Mouse (Mus musculus): ENCODE data around the gene Baz1a. TPM values are rescaled to one million over a fixed set of nuclear protein-coding genes. Genes with fewer than 3 reads are reported as not detected.

Gene Baz1a
- polyA plus RNA-seq, 1 experiment from 2014 or later = 33.9 TPM

Other genes starting within 250 kb of the Baz1a start
- gene Snx6, start 218.6 kb downstream of the Baz1a start, polyA plus RNA-seq (2016; fragmentation: Nextera tagmentation; extraction: Ambion mirVana) = 200 and 211 TPM in 2 replicates
- 144 TPM in 2 replicates for gene Cfl2, start 151.5 kb downstream of the Baz1a start, polyA plus RNA-seq (2016; fragmentation: Nextera tagmentation; extraction: Ambion mirVana)
- gene Gm20403, start 27.8 kb downstream of the Baz1a start, polyA plus RNA-seq (2016; fragmentation: Nextera tagmentation; extraction: Ambion mirVana) = not detected in 2 replicates
- gene 2700097O09Rik, start 65.8 kb upstream of the Baz1a start, polyA plus RNA-seq (2016; fragmentation: Nextera tagmentation; extraction: Ambion mirVana) = 44.9 and 45.6 TPM in 2 replicates
- 153 and 170 TPM in 2 replicates for gene Srp54a, start 65.9 kb upstream of the Baz1a start, polyA plus RNA-seq (2016; fragmentation: Nextera tagmentation; extraction: Ambion mirVana)
- 15.7 and 18.4 TPM in 2 replicates for gene Fam177a, start 110.1 kb upstream of the Baz1a start, polyA plus RNA-seq (2016; fragmentation: Nextera tagmentation; extraction: Ambion mirVana)
- 59.0 and 67.3 TPM in 2 replicates for gene Srp54b, start 140.8 kb upstream of the Baz1a start, polyA plus RNA-seq (2016; fragmentation: Nextera tagmentation; extraction: Ambion mirVana)
- 2.2 and 5.1 TPM in 2 replicates for gene 1700047I17Rik2, start 185.2 kb upstream of the Baz1a start, polyA plus RNA-seq (2016; fragmentation: Nextera tagmentation; extraction: Ambion mirVana)
- 71.0 and 75.7 TPM in 2 replicates for gene Srp54c, start 215.8 kb upstream of the Baz1a start, polyA plus RNA-seq (2016; fragmentation: Nextera tagmentation; extraction: Ambion mirVana)